ENCODE assay signal across 19 mouse cellular contexts in the genomic region with DNA sequence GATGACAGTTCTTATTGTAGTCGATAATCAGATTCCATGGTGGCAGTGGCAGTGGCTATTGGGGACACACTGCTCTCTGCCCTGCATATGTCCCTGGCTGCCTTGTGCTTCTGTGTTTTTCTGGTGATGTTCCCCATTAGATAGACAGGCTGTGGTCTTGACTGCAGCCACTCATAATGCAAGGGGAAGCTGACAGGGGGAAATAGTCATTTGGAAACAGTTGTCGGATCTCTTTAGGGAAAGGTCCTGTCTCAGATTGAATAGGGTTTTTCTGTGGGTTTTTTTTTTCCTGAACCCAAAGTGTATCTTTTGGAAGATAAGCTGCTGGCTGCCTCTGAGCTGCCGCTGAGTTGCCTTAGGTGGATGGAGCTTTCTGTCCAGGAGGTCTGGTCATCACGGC.
"Had no signal": no experiment of that assay in that cellular context is flagged by ENCODE, and none has a peak within 500 bp of the region (broad histone marks: within the 10 kb centered on the region; RNA-seq: fewer than 3 reads in every experiment).

No protein-coding gene starts in this region.

- H3K4me2 ChIP-seq: intestine, embryonic 15.5 days; liver, embryonic 11.5 days; midbrain, embryonic 12.5 days; midbrain, embryonic 15.5 days; neural tube, embryonic 12.5 days; neural tube, embryonic 15.5 days had no signal

- H3K27ac ChIP-seq: intestine, embryonic 15.5 days; kidney, postnatal 0 days; layer of hippocampus, adult 2 months; left cerebral cortex, adult 2 months; liver, embryonic 14.5 days; midbrain, embryonic 12.5 days; midbrain, embryonic 15.5 days; neural tube, embryonic 12.5 days; neural tube, embryonic 15.5 days; stomach, postnatal 0 days had no signal

- H3K4me3 ChIP-seq: intestine, embryonic 15.5 days; layer of hippocampus, adult 2 months; left cerebral cortex, adult 2 months; midbrain, embryonic 12.5 days; midbrain, embryonic 15.5 days; neural tube, embryonic 12.5 days; neural tube, embryonic 15.5 days had no signal

- H3K27me3 ChIP-seq: intestine, embryonic 15.5 days; midbrain, embryonic 12.5 days; midbrain, embryonic 15.5 days; neural tube, embryonic 12.5 days; neural tube, embryonic 15.5 days had no signal

- ATAC-seq: intestine, embryonic 15.5 days; midbrain, embryonic 15.5 days had no signal

- H3K9ac ChIP-seq: intestine, embryonic 15.5 days; liver, embryonic 14.5 days; midbrain, embryonic 12.5 days; midbrain, embryonic 15.5 days; neural tube, embryonic 12.5 days; neural tube, embryonic 15.5 days had no signal

- H3K9me3 ChIP-seq: intestine, embryonic 15.5 days; midbrain, embryonic 12.5 days; midbrain, embryonic 15.5 days; neural tube, embryonic 12.5 days; neural tube, embryonic 15.5 days had no signal

- DNase-seq: kidney, adult 11 months; kidney, adult 9 months; kidney, postnatal 25 days; layer of hippocampus, postnatal 36 days; right cerebral cortex, postnatal 4 days; thymus, adult 2 months; thymus, postnatal 14 days; thymus, postnatal 4 days had no signal
